Mouse (Mus musculus): Measurements from ENCODE around the gene Hsd11b1. TPM values are rescaled to one million over a fixed set of nuclear protein-coding genes. Genes with fewer than 3 reads are reported as not detected.
"Not testable (repeated sequence)": the region's sequence is repeated elsewhere in the genome, so short reads cannot be mapped to it uniquely, and the experiment has no call there.

Gene Hsd11b1
- total RNA-seq, 2 experiments from 2014 or later, result 5.3 to 9.5 TPM

DNA sequence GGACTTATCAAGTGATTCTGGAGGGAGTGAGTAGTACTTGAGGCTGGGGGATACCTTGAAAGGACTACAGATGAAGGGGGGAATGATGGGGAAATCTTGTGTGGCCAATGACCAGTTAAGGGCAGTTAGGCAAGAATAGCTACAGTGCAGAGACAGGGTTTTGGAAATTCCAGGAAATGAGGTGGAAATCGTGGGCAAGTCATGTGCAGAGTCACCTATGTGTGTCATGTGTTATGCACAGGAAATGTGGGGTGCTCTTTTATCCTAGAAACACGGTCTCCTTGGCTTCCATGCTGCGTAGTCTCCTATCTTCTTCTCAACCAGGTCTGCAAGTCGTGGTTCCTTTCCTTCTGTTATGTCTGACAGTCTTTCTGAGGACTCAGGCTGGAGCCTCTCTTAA lies 15.6 kb upstream of the Hsd11b1 start:
- no peak for DNase-seq (ENCODE audit: low spot score)

DNA sequence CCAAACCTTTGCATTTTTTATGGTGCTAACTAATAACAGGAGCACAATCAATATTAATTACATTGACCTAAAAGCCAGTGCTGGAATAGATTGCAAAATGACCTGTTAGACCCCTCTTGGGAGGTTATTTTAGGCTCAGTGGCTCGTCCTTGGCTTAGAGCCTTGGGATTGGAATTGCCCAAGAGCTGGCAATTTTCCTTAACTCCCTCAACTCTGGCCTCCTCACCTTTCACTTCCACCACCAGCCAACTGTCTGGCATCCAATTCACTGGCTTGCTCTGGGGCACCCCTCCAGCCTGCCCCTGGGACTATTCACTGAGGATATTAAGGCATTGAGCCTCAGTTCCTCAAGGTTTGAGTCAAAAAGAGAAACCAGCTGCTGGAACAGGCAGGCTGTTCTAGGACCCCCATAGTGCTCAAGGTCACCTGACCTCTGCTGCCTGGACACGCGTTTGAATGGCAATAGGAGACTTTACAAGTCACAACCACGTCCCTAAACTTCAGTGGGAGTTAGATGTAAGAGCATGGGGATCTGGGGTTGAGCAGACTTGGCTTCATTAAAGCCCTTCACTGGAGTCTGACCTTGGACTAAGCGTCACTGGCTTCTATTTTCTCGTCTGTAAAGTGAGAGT lies 14.7 kb upstream of the Hsd11b1 start:
- DNase-seq (ENCODE audit: low spot score), result peak; percentile 88

DNA sequence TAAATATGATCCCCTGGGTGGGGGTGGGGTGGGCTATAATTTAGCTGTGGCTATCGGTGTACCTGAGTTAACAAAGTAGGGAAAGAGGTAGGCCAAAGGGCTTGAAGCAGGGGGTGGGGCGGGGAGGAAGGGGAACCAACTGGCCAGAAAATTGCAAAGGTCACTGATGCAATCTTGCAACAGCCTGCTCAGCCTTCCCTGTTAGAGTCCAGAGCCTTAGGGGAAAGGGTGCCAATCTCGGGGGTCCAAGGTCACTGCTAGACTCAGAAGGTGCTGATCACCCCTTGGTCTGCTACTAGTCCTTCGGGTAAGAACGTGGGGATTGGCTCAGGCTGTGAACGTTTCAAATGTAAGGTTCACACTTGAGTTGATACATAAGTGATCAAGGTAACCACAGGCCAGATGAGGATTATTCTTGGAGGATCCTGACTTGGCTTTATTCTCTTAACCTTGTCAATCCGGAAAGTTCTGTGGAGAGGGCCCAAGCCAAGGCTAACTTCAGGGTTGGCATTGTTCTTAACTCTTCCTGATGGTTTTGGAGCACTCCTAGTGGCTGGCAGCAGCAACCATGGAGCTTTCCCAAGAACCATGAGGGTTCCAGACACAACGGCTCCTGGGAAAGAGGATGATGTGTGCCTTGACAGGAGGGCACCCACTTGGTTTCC lies 10.7 kb upstream of the Hsd11b1 start:
- no peak for DNase-seq (ENCODE audit: low spot score)

DNA sequence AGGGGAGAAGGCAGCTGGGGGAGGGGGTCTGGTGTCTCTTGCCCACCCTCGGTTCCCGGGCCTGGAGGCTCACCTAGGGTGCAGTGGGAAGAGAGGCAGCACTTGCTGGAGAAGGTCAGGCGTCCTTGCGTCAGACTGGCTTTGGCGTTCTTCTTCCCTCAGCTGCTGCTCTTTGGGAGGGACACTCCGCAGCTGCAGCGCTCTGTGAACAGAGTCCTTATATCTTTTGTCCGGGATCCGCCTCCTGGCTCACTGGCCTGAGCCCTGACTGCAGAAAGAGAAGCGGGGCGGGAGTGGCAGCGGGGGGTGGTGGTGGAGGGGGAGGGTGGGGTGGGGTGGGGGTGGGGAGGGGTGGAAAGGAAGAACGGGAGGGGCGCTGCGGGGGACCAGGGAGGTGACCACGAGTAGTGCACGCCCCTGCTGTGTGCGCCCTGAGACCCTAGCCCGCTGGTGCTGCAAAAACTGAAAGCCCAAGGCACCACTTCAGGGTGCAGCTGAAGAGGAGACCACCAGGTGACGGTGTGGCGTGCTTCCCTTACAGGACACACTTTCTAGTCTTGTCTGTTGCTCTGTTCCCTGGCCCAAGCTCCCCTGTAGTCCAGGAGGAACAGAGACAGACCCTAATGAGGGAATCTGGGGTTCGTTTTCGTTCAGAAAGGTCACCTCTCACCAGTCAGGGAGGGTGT lies 9.2 kb upstream of the Hsd11b1 start, which contains the start of gene G0s2:
Gene G0s2 (minus strand): TSS at position 302 of the 686 bp plus-strand sequence.
- peak; percentile 88 for DNase-seq (ENCODE audit: low spot score)

DNA sequence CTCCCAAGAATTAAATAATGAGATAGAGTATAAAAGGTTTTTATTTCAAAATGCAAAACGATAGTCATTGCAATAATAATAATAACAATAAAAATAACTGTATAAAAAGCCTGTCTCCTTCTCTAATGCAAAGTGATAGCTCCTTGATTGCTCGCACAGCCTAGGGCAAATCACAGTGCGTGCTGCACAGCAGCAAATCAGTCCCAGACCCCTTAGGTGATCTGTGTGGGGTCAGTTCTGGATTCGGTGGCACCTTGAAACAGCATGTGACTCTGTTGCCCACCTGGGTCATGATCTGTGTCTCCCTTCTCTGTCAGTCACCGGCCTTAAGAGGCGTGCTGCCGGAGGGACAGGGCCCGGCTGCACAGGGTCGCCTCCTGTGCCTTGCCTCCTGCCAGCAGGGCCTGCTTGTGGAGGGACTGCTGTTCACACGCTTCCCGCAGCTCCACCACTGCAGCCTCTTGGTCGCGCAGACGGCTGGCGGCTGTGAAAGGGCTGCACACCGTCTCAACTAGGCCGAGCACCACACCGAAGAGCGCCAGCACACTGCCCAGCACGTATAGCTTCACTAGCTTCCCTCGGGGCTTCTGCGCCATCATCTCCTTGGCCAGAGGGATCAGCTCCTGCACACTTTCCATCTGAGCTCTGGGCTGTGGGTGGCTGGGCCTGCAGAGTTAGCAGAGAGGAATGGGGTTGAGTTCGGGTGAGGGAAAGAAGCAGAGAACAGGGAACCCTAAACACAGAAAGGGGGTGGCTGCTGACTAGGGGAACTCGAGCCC lies 8.5 kb upstream of the Hsd11b1 start:
- no peak for DNase-seq (ENCODE audit: low spot score)

DNA sequence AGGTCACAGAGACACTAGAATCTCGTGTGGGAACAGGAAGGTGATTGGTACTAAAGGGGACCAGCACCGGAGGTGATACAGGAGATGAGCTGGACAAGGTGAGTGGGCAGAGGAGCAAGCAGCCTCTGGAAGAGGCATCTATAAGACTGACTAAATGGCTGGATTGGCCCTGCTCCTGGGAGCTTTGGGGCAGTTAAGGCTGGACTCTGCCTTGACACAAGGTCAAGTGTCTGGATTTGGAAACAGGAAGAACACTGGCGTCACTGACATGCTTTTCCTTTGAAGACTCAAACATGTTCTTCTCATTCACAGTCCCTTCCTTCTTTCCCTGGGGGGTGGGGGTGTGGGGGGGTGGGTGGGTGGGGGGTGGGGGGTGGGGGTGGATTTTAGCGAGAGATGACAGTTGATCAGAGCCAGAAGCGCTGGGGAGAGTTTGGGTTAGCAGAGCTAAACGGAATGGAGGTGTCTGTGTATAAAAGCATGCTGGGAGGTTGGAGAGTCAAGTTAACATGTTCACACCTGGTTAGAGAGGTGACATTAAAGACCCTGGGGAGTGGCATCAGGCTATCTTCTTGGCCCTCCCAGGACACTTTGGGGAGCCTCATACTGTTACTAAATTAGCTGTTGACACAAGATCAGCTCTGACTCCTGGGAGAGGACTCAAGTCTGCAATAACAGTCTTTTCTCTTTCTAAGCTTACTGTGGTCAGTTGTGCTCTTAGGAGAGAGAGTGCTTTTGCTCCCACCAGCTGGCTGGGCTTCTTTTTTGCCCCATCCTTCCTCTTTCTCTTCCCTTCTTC lies 7.3 kb upstream of the Hsd11b1 start:
- DNase-seq (ENCODE audit: low spot score), result peak; percentile 31

DNA sequence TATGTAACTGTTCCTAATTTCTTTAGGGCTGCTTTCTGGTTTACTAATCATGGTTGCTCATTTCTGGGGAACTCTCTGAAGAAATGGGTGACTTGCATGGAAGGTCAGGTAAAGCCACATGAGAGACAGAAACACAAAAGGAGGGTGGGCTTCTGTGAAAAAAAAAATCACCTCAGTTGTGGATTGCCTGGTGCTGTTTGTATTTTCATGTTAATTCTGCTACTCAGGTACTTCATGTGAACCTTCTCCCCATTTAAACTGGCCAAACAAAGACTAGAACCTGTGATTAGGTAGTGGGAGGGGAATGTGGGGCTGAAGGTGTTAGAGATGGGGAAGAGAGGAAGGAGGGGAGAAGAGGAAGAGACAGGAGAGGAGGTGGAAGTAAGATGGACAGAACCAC lies 1.9 kb upstream of the Hsd11b1 start:
- no peak for DNase-seq (ENCODE audit: low spot score)

DNA sequence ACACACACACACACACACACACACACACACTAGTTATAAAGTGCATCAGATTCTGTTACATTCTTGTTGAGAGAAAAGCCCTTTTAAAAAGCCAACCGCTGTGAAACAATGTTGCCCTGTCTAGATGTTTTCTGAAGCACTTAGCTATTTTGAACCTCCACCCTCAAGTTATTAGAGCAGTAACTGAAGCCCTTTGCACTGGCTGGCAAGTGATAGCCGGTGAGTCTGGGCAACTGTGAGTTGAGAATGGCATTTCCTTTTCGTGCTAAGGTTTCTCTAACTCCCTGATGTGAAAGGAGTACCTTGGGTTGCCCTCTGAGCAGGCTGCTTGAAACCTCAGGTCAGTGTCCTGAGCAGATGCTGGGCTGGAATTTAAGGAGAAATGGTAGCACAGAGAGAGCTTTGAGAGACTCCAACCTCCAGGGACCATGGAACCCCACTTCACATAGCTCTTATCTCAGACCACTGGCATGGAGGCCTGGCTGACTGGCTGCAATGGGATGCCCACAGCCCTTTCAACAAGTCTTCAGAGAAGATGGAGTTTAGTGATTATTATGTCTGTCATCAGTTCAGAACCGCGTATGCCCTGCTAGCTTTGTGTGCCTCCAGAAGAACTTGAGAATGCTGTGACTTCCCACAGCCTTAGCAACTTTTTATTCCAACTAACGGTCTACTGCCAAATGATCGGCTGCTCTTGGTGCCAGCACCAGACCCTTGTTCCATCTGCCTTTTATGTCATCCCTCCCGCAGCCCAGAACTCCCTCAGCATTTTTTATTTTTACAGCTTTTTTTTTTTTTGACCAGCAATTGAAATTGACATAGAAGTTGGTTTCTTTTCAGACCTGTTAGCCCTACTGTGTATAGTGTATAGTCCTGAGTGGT lies 608 bp downstream of the Hsd11b1 start:
- DNase-seq (ENCODE audit: low spot score), result no peak

DNA sequence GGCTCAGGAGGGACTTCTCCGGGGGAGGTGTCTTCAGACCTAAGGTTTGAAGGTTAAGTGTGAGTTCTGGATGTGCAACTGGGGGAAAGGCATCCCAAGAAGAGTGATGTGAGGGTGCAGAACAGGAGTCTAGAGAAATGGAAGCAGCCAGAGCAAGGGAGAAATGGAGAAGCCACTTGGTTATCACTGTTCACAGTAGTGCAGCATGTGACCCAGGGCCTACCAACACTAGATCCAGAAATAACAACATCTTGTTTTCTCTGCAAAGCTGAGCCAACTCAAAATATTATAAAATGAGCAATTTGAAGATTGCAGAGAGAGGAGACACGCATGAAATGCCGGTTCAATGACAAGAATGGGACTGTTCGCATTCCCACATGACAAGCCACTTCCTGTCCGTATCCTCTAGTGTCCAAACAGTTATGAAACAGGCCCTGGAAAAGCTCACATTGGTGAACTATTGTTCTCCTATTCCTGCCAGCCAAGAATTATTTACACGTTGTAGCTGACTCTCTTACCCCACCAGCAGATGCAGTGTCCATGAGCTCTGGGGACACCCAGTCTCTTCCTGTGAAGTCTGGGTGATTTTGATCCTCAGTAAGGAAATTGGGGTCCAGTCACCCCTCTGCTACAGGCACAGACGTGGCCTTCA lies 1.9 kb downstream of the Hsd11b1 start:
- DNase-seq (ENCODE audit: low spot score), result peak; percentile 43

DNA sequence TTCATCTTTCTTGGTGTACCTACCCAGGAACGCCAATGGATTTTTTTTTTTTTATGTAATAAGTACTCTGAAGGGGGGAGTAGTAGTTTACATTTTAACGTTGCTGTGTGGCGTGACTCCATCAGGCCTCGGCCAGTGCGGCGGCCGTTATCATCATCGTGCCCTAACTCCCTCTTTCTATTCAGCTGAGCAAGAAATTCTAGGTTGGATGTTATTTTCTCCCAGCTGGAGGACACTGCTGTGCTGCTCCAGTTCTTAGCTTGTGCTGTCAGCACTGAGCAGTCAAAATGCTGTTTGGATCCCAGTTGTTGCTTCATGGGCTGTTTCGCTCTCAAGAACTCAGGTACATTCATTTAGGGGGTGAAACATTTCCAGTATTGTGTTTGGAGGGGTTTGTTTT lies 4.3 kb downstream of the Hsd11b1 start:
- no peak for DNase-seq (ENCODE audit: low spot score)

DNA sequence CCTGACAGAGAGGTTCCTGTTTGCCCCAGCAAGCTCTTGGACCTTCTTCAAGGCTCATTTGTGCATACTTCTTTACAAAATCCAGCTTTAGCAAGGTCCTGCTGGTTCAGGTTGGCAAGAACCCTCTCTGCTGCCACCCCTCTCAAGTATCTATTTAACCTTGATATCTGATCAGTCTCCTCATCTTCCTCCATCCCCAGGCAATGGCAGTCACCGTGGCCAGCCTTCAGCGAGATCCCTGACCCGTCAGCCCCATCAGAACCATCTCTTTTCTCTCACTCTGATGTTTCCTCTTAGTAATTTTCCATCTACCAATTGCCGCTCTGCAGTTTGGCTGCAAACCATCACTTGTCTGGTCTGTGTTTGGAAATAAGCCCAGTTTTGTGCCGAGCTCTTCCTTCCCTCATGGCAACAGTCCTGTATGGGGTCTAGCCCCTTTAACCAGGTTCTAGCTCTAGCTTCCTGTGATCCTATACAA lies 7.2 kb downstream of the Hsd11b1 start:
- DNase-seq (ENCODE audit: low spot score), result no peak

DNA sequence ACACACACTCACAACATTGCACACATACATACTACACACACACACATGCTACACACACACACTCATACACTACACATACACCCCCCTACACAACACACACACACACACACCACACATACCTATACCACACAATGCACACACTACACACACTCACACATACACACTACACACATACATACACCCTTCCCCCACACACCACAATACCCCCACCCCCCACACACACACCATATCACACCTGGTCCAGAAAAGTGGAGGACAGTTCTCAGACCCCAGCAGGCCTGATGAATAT lies 7.6 kb downstream of the Hsd11b1 start:
- DNase-seq (ENCODE audit: low spot score), result no peak

DNA sequence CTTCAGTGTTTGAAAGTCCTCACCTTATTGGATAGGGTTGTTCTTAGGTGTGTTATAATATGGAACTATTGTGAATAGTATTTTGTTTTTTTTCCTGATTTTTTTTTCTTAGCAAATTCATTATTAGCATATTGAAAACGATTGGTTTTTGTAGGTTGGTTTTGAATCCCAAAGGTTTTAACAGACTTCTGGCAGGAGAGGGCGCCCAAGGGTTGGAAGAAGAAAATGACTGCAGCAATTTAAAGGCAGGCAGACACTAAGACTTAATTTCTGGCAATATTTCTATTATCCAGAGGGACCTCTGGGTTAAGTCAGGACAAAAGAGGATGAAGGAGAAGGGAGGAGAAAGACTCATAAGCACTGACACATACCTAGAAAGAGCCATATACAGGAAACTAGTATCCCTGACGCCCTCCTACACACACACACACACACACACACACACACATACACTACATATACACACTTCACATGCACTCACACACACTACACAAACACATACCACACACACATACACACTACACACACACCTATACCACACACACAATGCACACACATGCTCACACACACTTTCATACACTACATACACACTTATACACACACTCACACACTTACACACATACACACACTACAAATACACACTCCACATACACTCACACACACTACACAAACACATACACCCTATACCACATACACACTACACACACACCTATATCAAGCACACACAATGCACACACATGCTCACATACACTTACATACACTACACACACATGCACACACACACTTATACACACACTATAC lies 8.2 kb downstream of the Hsd11b1 start:
- DNase-seq (ENCODE audit: low spot score), result peak; percentile 79

DNA sequence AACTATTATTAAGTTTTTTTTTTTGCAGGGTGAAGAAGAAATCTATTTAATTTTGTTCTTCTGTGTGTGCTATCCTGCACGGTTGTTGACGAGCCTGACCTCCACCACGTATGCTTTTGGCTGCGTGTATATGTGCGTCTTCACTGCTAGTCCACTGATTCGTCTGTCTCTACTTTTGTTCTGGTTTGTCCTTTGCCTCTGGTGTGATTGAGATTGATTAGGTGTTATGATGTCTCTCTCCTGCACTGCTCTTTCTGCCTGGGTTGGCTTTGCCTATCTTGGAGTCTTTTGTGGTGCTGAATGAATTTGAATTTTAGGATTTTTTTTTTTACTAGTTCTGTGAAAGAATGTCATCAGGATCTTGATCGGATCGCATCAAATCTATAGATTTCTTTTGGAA lies 8.8 kb downstream of the Hsd11b1 start:
- no peak for DNase-seq (ENCODE audit: low spot score)

DNA sequence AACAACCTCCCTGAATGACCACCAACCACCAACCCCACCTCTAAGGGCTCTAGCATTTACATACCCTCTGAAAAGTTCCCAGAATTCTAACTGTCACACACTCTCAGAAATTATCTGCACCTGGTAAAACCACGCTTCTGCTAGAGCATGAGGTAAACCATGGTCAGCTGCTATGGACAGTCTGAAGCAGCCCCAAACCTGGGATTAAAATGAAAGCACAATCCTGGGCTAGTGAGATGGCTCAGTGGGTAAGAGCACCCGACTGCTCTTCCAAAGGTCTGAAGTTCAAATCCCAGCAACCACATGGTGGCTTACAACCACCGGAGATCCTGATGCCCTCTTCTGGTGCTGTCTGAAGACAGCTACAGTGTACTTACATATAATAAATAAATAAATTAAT lies 10.0 kb downstream of the Hsd11b1 start:
- DNase-seq (ENCODE audit: low spot score), result not testable (repeated sequence)

DNA sequence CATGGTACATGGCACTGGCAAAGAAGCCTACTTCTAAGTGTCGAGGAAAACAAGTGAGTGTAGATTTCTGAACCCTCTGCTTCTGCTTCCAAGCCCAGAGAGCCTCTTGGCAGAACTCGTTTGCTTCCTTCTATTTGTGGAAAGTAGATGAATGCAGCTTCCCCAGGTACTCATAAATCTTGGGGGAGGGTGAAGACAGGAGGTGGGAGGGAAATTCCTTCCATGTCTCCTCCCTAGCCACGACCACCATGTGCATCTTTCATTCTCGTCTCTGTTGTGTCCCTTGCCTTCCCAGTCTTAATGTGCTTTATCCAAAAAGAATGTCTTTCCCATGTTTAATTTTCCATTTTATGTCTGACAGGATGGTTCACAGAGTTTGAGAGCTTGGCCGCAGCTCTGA lies 11.3 kb downstream of the Hsd11b1 start:
- no peak for DNase-seq (ENCODE audit: low spot score)

DNA sequence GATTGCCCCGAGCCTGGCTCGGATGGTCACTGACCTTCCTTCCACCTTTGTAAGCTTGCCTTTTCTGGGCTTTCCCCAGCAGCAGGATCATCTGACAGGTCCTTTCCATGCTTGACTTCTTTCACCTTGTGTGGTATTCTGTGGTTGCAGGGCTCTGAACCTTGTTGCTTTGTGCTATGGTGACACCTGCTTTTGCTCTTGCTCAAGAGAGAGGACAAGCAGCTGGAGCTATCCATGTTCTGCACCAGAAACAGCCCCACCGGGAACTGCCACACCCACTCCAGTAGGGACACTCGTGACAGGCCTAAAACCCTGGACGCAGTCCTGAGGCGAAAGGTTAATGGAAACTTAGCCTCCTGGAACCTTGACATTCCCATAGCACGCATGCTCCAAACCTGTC lies 12.5 kb downstream of the Hsd11b1 start:
- DNase-seq (ENCODE audit: low spot score), result no peak

DNA sequence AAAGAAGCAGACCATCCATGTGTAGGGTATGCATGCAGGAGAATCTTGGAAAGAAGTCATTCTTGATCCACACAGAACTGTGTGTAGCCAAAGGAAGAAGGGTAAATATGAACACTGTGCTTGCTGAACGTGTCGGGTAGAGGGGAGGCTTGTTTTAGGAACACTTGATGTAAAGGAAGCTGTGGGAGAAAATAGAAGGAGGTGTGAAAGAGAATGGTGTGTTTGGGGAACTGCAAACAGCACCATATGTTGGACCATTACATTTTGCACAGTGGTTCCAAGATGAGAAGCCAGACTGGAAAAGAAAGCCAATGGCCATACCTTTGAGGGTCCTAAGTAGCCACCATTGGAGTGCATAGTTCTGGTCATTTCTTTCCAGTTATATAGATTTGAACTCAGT lies 13.8 kb downstream of the Hsd11b1 start:
- no peak for DNase-seq (ENCODE audit: low spot score)

DNA sequence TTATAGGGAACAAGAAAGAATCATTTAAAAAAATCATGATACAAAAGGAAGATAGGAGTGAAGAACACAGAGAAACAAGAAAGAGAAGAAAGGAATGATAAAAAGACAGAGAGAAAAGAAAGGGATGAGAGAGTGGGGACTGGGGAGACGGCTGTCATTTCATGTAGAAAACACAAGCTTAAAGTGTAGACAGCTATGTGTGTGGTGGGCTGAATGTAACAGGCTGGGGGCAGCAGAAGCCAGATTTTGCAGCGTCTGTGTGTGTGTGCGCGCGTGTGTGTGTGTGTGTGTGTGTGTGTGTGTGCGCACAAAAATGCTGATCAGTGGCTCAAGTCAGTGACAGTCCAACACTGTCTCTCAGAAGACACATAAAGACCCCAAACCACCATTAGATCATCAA lies 19.6 kb downstream of the Hsd11b1 start:
- DNase-seq (ENCODE audit: low spot score), result no peak

Measured in gastrocnemius, adult 18-20 months (tissue).